Mouse (Mus musculus) intestine, postnatal 0 days (tissue): ENCODE measurements at regions not wholly inside any gene's neighbourhood (a gene's known extent, or its start where the extent isn't known, plus 50 kb on each side); places are given as distances from the start of the nearest gene placed in this dataset.

Experiments
- ATAC-seq: fragments of 200-750 bp; cut with Nextera tagmentation; 2 replicates; pipeline ENCODE4 v1.8.0; 2017; ENCODE audit warnings: mild to moderate bottlenecking, moderate TSS enrichment, moderate library complexity
- H3K27ac ChIP-seq: fragments of 300-500 bp; sonication (generic); 2 replicates; pipeline ENCODE4 v1.5.1; 2014; ENCODE audit warnings: mild to moderate bottlenecking, low read depth, low read length, moderate library complexity
- H3K27me3 ChIP-seq: fragments of 300-500 bp; sonication (generic); replicated peaks from 2 replicates; pipeline ENCODE4 v1.6.1; 2014; ENCODE audit warnings: low read length, mixed read lengths; ENCODE audit not compliant: control insufficient read depth, insufficient read depth
- H3K36me3 ChIP-seq: fragments of 300-500 bp; sonication (generic); 2 replicates; pipeline ENCODE4 v1.6.1; 2014; ENCODE audit warnings: mild to moderate bottlenecking, moderate library complexity; ENCODE audit not compliant: control insufficient read depth, insufficient read depth
- H3K4me1 ChIP-seq: fragments of 300-500 bp; sonication (generic); replicated peaks from 2 replicates; pipeline ENCODE4 v1.6.1; 2014; ENCODE audit warnings: antibody characterized with exemption, low read length, mixed read lengths; ENCODE audit not compliant: control insufficient read depth, insufficient read depth
- H3K4me2 ChIP-seq: fragments of 300-500 bp; sonication (generic); replicated peaks from 2 replicates; pipeline ENCODE4 v1.6.1; 2014; ENCODE audit warnings: low read depth, mild to moderate bottlenecking, moderate library complexity
- H3K4me3 ChIP-seq: fragments of 300-500 bp; sonication (generic); 2 replicates; pipeline ENCODE4 v1.5.1; 2014; ENCODE audit warnings: low read depth, low read length
- H3K9ac ChIP-seq: fragments of 300-500 bp; sonication (generic); 2 replicates; pipeline ENCODE4 v1.6.1; 2014; ENCODE audit warnings: mild to moderate bottlenecking, low read depth, low read length
- H3K9me3 ChIP-seq: fragments of 300-500 bp; sonication (generic); 2 replicates; pipeline ENCODE4 v1.6.1; 2016; ENCODE audit warnings: mixed run types; ENCODE audit not compliant: control insufficient read depth
- CTCF ChIP-seq: sonication (generic); IDR thresholded peaks from 2 replicates; pipeline ENCODE4 v1.5.1; 2016; ENCODE audit warnings: low read depth, mild to moderate bottlenecking, control low read depth, antibody characterized with exemption, moderate library complexity
- WGBS: fragments of 180-500 bp; shearing (Covaris S2); extraction: QIAGEN DNeasy Blood & Tissue Kit; methylation state at CpG from one replicate; pipeline ENCODE4 v1.1.7; 2014; 5-methylcytosine and 5-hydroxymethylcytosine counted together

- Histone ChIP-seq H3K9me3 (no peaks in the 10 kb centered on the region), H3K4me3 (no peak overlapping the region), H3K27ac (no peak overlapping the region), H3K27me3 (no peaks in the 10 kb centered on the region), H3K4me1 (no peaks in the 10 kb centered on the region), H3K4me2 (no peak overlapping the region), H3K9ac (no peak overlapping the region), H3K36me3 (no peaks in the 10 kb centered on the region)
- no peak for TF ChIP-seq CTCF
- no peak for ATAC-seq
- 12% methylated on average over 2 of the region's 2 CpGs for WGBS
These were observed 495.6 kb downstream of the Rwdd3 start for GRCm38 (mm10) chr3:120675906-120676305.

GRCm38 (mm10) chr3:120668654-120669053 lies 502.8 kb downstream of the Rwdd3 start:
- WGBS = 86% methylated on average over 3 of the region's 3 CpGs
- no peaks in the 10 kb centered on the region for H3K36me3 ChIP-seq
- no peak overlapping the region for H3K4me3 ChIP-seq
- no peak overlapping the region for H3K27ac ChIP-seq
- no peak overlapping the region for H3K4me2 ChIP-seq
- H3K4me1 ChIP-seq = no peaks in the 10 kb centered on the region
- H3K9ac ChIP-seq = no peak overlapping the region
- H3K27me3 ChIP-seq = no peaks in the 10 kb centered on the region
- no peaks in the 10 kb centered on the region for H3K9me3 ChIP-seq
- no peak for TF ChIP-seq CTCF
- ATAC-seq = no peak

GRCm38 (mm10) chr3:120662521-120662920 lies 509.0 kb downstream of the Rwdd3 start:
- Histone ChIP-seq H3K27ac (no peak overlapping the region), H3K27me3 (no peaks in the 10 kb centered on the region), H3K4me3 (no peak overlapping the region), H3K4me2 (no peak overlapping the region), H3K9ac (no peak overlapping the region), H3K36me3 (no peaks in the 10 kb centered on the region), H3K4me1 (no peaks in the 10 kb centered on the region), H3K9me3 (no peaks in the 10 kb centered on the region)
- WGBS = 95% methylated on average over 4 of the region's 4 CpGs
- TF ChIP-seq CTCF = no peak
- ATAC-seq = no peak

- no peak overlapping the region for H3K27ac ChIP-seq
- no peaks in the 10 kb centered on the region for H3K36me3 ChIP-seq
- no peak overlapping the region for H3K4me2 ChIP-seq
- H3K27me3 ChIP-seq = no peaks in the 10 kb centered on the region
- H3K4me3 ChIP-seq = no peak overlapping the region
- TF ChIP-seq CTCF = no peak
- no peaks in the 10 kb centered on the region for H3K9me3 ChIP-seq
- H3K4me1 ChIP-seq = no peaks in the 10 kb centered on the region
- H3K9ac ChIP-seq = no peak overlapping the region
- no peak for ATAC-seq
- WGBS = 88% methylated on average over 4 of the region's 4 CpGs
These were observed 510.7 kb downstream of the Rwdd3 start for GRCm38 (mm10) chr3:120660776-120661175.

- no peaks in the 10 kb centered on the region for H3K4me1 ChIP-seq
- H3K27ac ChIP-seq = no peak overlapping the region
- no peak for TF ChIP-seq CTCF
- H3K36me3 ChIP-seq = no peaks in the 10 kb centered on the region
- no peak overlapping the region for H3K9ac ChIP-seq
- no peaks in the 10 kb centered on the region for H3K9me3 ChIP-seq
- H3K27me3 ChIP-seq = no peaks in the 10 kb centered on the region
- WGBS = 79% methylated on average over 12 of the region's 12 CpGs
- no peak for ATAC-seq
- no peak overlapping the region for H3K4me3 ChIP-seq
- H3K4me2 ChIP-seq = no peak overlapping the region
These were observed 522.2 kb downstream of the Rwdd3 start for GRCm38 (mm10) chr3:120649047-120649868.

GRCm38 (mm10) chr3:120648391-120648790 lies 523.1 kb downstream of the Rwdd3 start:
- no peak for TF ChIP-seq CTCF
- no peak overlapping the region for H3K4me2 ChIP-seq
- no peak overlapping the region for H3K9ac ChIP-seq
- no peak overlapping the region for H3K27ac ChIP-seq
- no peak overlapping the region for H3K4me3 ChIP-seq
- H3K27me3 ChIP-seq = no peaks in the 10 kb centered on the region
- ATAC-seq = no peak
- no peaks in the 10 kb centered on the region for H3K4me1 ChIP-seq
- H3K9me3 ChIP-seq = no peaks in the 10 kb centered on the region
- no peaks in the 10 kb centered on the region for H3K36me3 ChIP-seq
- 90% methylated on average over 5 of the region's 5 CpGs for WGBS
